Mouse (Mus musculus) hindbrain, embryonic 13.5 days (tissue): Measurements from ENCODE around the gene Hist2h2be. TPM values are rescaled to one million over a fixed set of nuclear protein-coding genes. Genes with fewer than 3 reads are reported as not detected.
A peak's percentile ranks its signal among the peaks of the same experiment; 100 is the strongest.
"Not testable (repeated sequence)": the region's sequence is repeated elsewhere in the genome, so short reads cannot be mapped to it uniquely, and the experiment has no call there.

Experiments
- ATAC-seq: fragments of 200-750 bp; cut with Nextera tagmentation; 2 replicates; pipeline ENCODE4 v1.8.0; 2017; ENCODE audit warnings: moderate TSS enrichment; ENCODE audit not compliant: low FRiP score
- H3K27ac ChIP-seq: fragments of 300-500 bp; sonication (generic); 2 replicates; pipeline ENCODE4 v1.5.1; 2015; ENCODE audit warnings: inconsistent platforms, mild to moderate bottlenecking, moderate library complexity
- H3K27me3 ChIP-seq: fragments of 300-500 bp; sonication (generic); 2 replicates; pipeline ENCODE4 v1.6.1; 2015; ENCODE audit warnings: mild to moderate bottlenecking, inconsistent platforms
- H3K36me3 ChIP-seq: fragments of 300-500 bp; sonication (generic); 2 replicates; pipeline ENCODE4 v1.6.1; 2015; ENCODE audit warnings: mild to moderate bottlenecking, inconsistent platforms
- H3K4me1 ChIP-seq: fragments of 300-500 bp; sonication (generic); replicated peaks from 2 replicates; pipeline ENCODE4 v1.6.1; 2015; ENCODE audit warnings: inconsistent platforms
- H3K4me2 ChIP-seq: fragments of 300-500 bp; sonication (generic); 2 replicates; pipeline ENCODE4 v1.6.1; 2015; ENCODE audit warnings: inconsistent platforms, mild to moderate bottlenecking, moderate library complexity
- H3K4me3 ChIP-seq: fragments of 300-500 bp; sonication (generic); 2 replicates; pipeline ENCODE4 v1.5.1; 2015; ENCODE audit warnings: mild to moderate bottlenecking, inconsistent platforms
- H3K9ac ChIP-seq: fragments of 300-500 bp; sonication (generic); 2 replicates; pipeline ENCODE4 v1.6.1; 2015; ENCODE audit warnings: mild to moderate bottlenecking, inconsistent platforms
- H3K9me3 ChIP-seq: fragments of 300-500 bp; sonication (generic); 2 replicates; pipeline ENCODE4 v1.6.1; 2016; ENCODE audit warnings: inconsistent platforms
- WGBS: fragments of 180-500 bp; shearing (Covaris S2); methylation state at CpG from one replicate; pipeline ENCODE4 v1.1.7; 2015; 5-methylcytosine and 5-hydroxymethylcytosine counted together
- polyA plus RNA-seq: library from polyadenylated mRNA; unstranded; fragments of >200 nt; fragmentation: Nextera tagmentation; extraction: Ambion mirVana; gene quantifications from 2 replicates; pipeline ENCODE4 v1.2.1, GENCODE M21; 2015

Gene Hist2h2be
- 4.3 TPM in 2 replicates for polyA plus RNA-seq

DNA sequence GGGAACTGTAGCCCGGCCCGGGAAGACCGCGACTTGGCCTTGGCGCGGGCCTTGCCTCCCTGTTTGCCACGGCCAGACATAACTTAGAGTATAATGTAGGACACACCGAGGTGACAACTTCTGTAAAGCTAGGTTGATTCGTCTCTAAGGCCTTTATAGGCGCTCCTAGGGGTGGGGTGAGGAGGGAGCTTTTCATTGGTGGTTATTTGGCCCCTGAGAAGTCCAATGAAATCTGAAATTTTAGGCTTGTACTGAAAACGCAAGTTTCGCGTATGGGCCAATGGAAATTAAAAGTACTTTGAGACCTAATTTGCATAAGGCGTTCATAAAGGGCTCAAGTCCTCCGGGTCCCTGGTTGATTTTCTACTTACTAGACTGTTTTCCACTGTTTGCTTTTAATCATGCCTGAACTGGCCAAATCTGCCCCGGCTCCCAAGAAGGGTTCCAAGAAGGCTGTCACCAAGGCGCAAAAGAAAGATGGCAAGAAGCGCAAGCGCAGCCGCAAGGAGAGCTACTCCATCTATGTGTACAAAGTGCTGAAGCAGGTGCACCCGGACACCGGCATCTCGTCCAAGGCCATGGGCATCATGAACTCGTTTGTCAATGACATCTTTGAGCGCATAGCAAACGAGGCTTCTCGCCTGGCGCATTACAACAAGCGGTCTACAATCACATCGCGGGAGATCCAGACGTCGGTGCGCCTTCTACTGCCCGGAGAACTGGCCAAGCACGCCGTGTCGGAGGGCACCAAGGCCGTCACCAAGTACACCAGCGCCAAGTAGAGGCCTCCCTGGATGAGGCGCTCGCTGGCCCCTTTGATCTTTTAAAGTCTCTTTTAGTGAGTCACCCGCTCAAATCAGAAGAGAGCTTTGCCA is at the start of gene Hist2h2be, which contains the start of gene Hist2h2ac:
Gene Hist2h2be (plus strand): TSS at position 355 of the 875 bp plus-strand sequence.
Gene Hist2h2ac (minus strand): TSS at position 116 of the 875 bp plus-strand sequence.
- H3K4me1 ChIP-seq: peaks cover 45% of the 10 kb centered on the region
- H3K4me3 ChIP-seq: peak within 1 kb of the TSS; percentile 57
- under 1% methylated on average over 43 of the region's 43 CpGs for WGBS
- ATAC-seq: peak; percentile 79
- peak within 1 kb of the TSS; percentile 86 for H3K4me2 ChIP-seq
- H3K27ac ChIP-seq: peak within 1 kb of the TSS; percentile 98
- H3K36me3 ChIP-seq: no peaks in the 10 kb centered on the region
- 0 out of 2 replicates have a peak, but pooled peaks cover 3% of the 10 kb centered on the region for H3K27me3 ChIP-seq
- H3K9me3 ChIP-seq: no peaks in the 10 kb centered on the region
- peak within 1 kb of the TSS; percentile 82 for H3K9ac ChIP-seq

DNA sequence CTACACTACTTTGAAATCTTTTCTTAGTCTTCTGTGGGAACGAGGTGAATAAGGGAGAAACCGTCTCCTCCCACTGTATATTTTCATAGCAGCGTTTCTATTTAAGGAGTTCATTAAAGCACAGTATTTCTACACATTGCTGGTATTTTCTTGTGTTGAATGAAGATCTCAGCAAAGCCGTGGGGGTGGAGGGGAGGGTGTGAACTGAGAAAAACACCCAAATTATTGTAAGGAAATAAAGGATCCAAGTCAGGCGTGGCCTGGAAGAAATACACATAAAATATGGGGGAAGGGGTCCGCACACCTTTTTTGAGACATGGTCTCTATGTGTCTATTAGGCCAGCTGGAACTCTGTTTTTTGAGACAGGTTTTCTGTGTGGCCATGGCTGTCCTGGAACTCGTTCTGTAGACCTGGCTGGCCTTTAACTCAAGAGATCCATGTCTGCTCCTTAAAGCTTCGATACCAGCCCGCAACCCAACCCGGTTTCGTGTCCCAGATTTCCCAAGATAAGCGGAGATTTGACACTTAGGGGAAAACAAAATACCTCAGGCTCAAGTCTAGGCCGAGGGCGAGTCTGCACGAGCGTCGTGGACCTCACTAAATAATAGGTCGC is 49.2 kb upstream of the Hist2h2be start:
- WGBS: 25% methylated on average over 18 of the region's 18 CpGs
- Histone ChIP-seq H3K9ac (peak overlapping the region; percentile 91), H3K4me3 (peak overlapping the region; percentile 92), H3K4me2 (peak overlapping the region; percentile 99), H3K4me1 (peaks cover 42% of the 10 kb centered on the region), H3K36me3 (peaks cover 30% of the 10 kb centered on the region), H3K27ac (peak overlapping the region; percentile 97), H3K27me3 (no peaks in the 10 kb centered on the region), H3K9me3 (no peaks in the 10 kb centered on the region)
- peak; percentile 22 for ATAC-seq

DNA sequence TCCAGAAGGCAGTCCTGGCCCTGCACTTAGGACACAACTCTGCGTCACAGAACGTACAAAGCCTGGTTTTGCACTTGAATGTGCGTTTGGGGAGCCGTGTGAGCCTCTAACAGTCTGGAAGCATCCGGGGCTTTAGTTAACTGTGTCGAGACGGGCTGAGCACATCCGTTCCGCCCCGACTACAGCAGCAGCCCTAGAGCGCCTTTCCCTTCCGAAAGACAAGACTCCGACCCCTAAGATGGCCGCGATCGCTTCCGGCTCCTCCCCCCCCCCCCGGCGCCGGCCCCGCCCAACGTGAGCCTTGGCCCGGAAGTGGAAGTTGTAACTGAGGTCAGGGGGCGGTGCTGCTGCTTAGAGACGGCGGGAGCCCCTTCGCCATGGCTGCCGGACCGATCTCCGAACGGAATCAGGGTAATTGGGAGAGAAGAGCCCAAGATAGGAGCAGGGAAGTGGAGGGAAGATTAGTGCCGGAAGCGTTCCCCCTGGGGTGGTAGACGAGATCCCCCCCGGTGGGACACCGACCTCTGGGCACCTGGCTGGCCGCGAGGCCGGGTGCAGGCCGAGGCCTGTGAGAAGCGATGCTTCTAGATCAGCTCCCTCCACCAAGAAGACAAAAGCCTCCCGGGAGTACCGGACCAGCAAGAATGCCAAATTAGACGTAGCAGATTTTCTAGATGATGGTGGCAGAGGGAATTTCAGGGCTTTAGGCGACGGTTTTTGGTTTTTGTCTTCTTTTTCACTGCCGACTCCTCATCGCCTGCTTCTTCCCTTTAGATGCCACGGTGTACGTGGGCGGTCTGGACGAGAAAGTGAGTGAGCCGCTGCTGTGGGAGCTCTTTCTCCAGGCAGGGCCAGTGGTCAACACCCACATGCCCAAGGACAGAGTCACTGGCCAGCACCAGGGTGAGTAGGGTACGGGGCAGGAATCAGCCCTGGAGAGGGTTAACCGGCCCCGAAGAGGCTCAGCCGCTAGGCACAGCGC is 48.4 kb upstream of the Hist2h2be start, which contains the start of gene Sf3b4:
Gene Sf3b4 (plus strand): TSS at position 136 of the 982 bp plus-strand sequence.
- Histone ChIP-seq H3K27me3 (no peaks in the 10 kb centered on the region), H3K4me3 (peak within 1 kb of the TSS; percentile 92), H3K36me3 (peaks cover 34% of the 10 kb centered on the region), H3K9ac (peak within 1 kb of the TSS; percentile 91), H3K4me1 (peaks cover 42% of the 10 kb centered on the region), H3K4me2 (peak within 1 kb of the TSS; percentile 99), H3K9me3 (no peaks in the 10 kb centered on the region), H3K27ac (peak within 1 kb of the TSS; percentile 97)
- ATAC-seq: peak; percentile 94
- under 1% methylated on average over 56 of the region's 58 CpGs for WGBS

DNA sequence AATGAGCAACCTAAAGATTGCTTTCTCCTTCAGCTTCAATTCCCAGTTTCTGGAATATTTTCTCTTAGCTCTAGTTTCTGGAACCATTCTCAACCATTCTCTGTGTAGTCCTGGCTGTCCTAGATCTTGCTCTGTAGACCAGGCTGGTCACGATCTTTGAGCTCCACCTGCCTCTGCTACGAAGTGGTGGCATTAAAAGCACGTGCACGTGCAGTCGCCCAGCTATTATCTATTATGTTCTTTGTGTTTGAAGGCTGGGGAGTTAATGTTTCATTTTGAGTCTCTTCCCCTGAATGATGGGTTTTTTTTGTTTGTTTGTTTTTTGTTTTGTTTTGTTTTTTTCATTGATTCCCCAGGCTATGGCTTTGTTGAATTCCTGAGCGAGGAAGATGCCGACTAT is 47.7 kb upstream of the Hist2h2be start:
- WGBS: 36% methylated on average over 7 of the region's 7 CpGs
- no peaks in the 10 kb centered on the region for H3K9me3 ChIP-seq
- H3K27ac ChIP-seq: peak overlapping the region; percentile 97; the same call in 1 of the 2 replicates
- no peak for ATAC-seq
- H3K4me3 ChIP-seq: peak overlapping the region; percentile 92
- H3K27me3 ChIP-seq: no peaks in the 10 kb centered on the region
- H3K4me2 ChIP-seq: peak overlapping the region; percentile 99
- H3K4me1 ChIP-seq: peaks cover 42% of the 10 kb centered on the region
- peaks cover 39% of the 10 kb centered on the region for H3K36me3 ChIP-seq
- peak overlapping the region; percentile 91 for H3K9ac ChIP-seq

DNA sequence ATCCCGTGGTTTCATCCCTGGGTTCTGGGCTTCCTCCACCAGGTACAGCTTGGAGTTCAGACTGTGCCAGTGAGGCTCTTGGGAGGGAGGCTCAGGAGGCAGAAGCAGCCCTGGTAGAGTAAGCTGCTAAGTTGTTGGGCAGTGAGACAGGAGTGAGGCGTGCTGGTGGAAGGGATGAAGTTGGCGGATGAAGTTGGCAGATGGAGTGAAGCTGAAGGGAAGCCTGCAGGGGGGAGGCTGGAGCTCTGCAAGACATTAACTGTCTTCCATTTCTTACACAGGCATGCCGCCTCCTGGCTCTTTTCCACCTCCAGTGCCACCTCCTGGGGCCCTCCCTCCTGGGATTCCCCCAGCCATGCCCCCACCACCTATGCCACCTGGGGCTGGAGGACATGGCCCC is 46.9 kb upstream of the Hist2h2be start:
- not testable (repeated sequence) for H3K9me3 ChIP-seq, H3K9ac ChIP-seq, ATAC-seq, H3K27me3 ChIP-seq, H3K27ac ChIP-seq, H3K4me3 ChIP-seq
- H3K36me3 ChIP-seq: peaks cover 44% of the 10 kb centered on the region
- peaks cover 42% of the 10 kb centered on the region for H3K4me1 ChIP-seq
- peak overlapping the region; percentile 27; the same call in 1 of the 2 replicates for H3K4me2 ChIP-seq
- 88% methylated on average over 4 of the region's 4 CpGs for WGBS

DNA sequence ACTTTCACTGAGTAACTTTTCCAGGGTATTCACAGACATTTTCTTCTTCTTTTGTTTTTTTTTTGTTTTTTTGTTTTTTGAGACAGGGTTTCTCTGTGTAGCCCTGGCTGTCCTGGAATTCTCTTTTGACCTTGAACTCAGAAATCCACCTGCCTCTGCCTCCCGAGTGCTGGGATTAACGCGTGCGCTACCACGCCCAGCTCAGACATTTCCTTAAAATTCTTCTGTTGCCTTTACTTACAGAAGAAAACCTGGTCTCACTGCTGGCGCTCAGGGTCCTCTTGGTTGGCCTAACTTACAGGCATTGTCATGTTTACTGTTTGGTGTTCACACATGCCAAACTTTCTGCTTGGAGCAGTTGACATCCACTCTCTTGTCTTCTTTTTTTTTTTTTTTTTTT is 45.7 kb upstream of the Hist2h2be start:
- 96% methylated on average over 6 of the region's 6 CpGs for WGBS
- Histone ChIP-seq H3K36me3 (peaks cover 48% of the 10 kb centered on the region), H3K9me3 (no peaks in the 10 kb centered on the region), H3K27me3 (no peaks in the 10 kb centered on the region), H3K27ac (no peak overlapping the region), H3K9ac (no peak overlapping the region), H3K4me3 (no peak overlapping the region), H3K4me2 (no peak overlapping the region), H3K4me1 (peaks cover 44% of the 10 kb centered on the region)
- no peak for ATAC-seq

DNA sequence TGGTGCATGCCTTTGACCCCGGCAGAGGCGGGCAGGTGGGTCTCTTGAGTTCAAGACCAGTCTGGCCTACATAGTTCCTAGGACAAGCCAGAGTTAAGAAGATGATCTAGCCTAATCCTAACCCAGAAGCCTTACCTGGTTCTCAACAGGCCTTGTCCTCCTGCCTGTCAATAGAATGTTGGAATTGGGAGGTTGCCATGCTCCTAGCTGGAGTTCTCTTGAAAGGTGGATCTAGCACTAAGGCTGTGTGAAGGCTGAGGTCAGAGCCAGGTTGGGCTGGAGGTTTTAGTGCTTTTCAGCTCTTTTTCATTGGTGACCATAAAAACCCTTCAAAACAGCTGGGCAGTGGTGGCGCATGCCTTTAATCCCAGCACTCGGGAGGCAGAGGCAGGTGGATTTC is 42.5 kb upstream of the Hist2h2be start:
- Histone ChIP-seq H3K9ac (no peak overlapping the region), H3K27me3 (no peaks in the 10 kb centered on the region), H3K4me1 (peaks cover 48% of the 10 kb centered on the region), H3K27ac (no peak overlapping the region), H3K4me3 (no peak overlapping the region), H3K36me3 (peaks cover 48% of the 10 kb centered on the region), H3K9me3 (no peaks in the 10 kb centered on the region), H3K4me2 (no peak overlapping the region)
- WGBS: 93% methylated on average over 4 of the region's 4 CpGs
- no peak for ATAC-seq

DNA sequence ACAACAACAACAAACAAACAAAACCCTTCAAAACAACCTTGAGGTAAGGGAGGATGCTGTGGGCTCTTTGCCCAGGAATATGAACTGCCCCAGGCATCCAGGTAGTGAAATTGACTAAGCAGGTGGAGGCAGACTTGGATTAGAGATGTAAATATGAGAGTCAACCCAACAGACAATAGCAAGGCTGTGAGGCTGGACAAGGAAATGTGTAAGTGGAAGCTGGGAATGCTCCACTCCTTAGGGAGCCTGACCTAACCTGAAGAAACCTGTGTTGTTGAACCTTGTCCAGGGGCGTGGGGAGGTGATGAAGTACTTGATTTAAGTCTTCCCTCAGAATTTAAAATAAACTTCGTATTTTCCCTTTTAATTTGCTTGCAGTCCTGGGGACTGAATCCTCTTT is 42.0 kb upstream of the Hist2h2be start:
- no peak for ATAC-seq

DNA sequence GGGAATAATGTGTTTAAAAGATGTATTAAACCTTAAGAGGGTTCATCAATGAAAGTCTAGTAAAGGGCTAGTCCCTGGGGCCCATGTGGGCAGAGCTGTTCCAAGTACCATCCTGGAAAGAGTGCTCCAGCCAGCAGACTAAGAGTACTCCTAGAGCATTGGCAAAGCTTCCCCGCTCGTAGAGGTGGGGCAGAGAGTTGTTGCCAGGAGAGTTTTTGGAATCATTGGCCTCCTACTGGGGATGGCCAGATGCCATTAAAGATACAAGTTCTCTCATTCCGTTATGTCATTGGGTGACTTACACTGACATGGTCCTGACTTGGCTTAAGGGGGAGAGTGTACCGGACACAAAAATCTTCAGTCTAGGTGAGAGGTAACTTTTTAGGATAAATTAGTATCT is 41.4 kb upstream of the Hist2h2be start:
- no peaks in the 10 kb centered on the region for H3K27me3 ChIP-seq
- H3K9me3 ChIP-seq: no peaks in the 10 kb centered on the region
- no peak overlapping the region for H3K9ac ChIP-seq
- peaks cover 45% of the 10 kb centered on the region for H3K4me1 ChIP-seq
- no peak overlapping the region for H3K4me2 ChIP-seq
- WGBS: 54% methylated on average over 4 of the region's 4 CpGs
- no peak overlapping the region for H3K4me3 ChIP-seq
- H3K27ac ChIP-seq: no peak overlapping the region
- no peak for ATAC-seq
- H3K36me3 ChIP-seq: peaks cover 41% of the 10 kb centered on the region

More for the DNA sequence above, 42.0 kb upstream of the Hist2h2be start:
- H3K27me3 ChIP-seq: no peaks in the 10 kb centered on the region
- H3K4me3 ChIP-seq: no peak overlapping the region
- H3K4me1 ChIP-seq: peaks cover 48% of the 10 kb centered on the region
- no peak overlapping the region for H3K9ac ChIP-seq
- H3K9me3 ChIP-seq: no peaks in the 10 kb centered on the region
- no peak overlapping the region for H3K4me2 ChIP-seq
- H3K36me3 ChIP-seq: peaks cover 47% of the 10 kb centered on the region
- 84% methylated on average over 2 of the region's 2 CpGs for WGBS
- H3K27ac ChIP-seq: no peak overlapping the region

DNA sequence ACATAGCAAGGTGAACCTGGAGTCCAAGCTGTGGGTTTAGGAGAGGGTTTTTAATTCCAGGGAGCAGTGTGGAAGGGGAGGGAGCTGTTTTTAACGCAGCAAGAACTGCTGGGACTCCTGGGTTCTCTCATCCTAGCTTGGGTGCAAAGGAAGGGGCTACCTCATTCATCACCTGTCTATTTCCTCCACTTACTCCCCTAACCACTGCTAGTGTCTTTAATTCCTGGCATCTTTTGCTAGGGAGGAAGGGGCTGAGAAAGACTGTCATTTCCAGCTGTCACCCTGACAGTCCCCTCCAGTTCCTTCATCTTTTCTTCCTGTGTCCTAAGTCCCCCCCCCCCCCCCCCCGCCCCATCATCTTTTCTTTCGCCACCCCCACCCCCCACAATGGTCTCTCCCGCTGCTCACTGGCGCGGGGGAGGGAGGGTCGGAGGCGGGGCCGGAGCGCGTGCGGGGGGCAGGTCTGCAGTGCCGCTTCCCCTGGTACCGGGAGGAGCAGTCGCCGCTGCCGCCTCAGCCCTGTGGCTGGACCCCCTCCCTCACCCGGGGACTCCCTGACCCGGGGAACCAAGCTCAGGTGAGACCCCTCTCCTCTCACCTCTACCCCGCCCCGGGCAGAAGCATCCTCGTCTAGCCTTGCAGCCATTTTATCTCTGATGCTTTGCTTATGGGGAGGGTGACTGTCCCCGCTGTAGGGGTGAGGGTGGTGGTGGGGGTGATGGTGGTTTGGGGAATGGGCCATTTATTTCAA is 40.0 kb upstream of the Hist2h2be start, which contains the start of gene Sv2a:
Gene Sv2a (plus strand): TSS at position 425 of the 751 bp plus-strand sequence.
- peak within 1 kb of the TSS; percentile 86 for H3K9ac ChIP-seq
- peaks cover 39% of the 10 kb centered on the region for H3K36me3 ChIP-seq
- H3K4me2 ChIP-seq: peak within 1 kb of the TSS; percentile 79
- H3K27ac ChIP-seq: peak within 1 kb of the TSS; percentile 90
- 2% methylated on average over 12 of the region's 23 CpGs for WGBS
- peak within 1 kb of the TSS; percentile 66 for H3K4me3 ChIP-seq
- ATAC-seq: peak; percentile 68
- H3K4me1 ChIP-seq: peaks cover 47% of the 10 kb centered on the region
- no peaks in the 10 kb centered on the region for H3K9me3 ChIP-seq
- no peaks in the 10 kb centered on the region for H3K27me3 ChIP-seq
